Mouse (Mus musculus) right cerebral cortex, postnatal 25 days (tissue): Measurements from ENCODE around the gene Tmem206.

ENCODE experiments used
- DNase-seq: peaks from one replicate; pipeline ENCODE4 v3.0.0; 2022

Tmem206 gene

DNA sequence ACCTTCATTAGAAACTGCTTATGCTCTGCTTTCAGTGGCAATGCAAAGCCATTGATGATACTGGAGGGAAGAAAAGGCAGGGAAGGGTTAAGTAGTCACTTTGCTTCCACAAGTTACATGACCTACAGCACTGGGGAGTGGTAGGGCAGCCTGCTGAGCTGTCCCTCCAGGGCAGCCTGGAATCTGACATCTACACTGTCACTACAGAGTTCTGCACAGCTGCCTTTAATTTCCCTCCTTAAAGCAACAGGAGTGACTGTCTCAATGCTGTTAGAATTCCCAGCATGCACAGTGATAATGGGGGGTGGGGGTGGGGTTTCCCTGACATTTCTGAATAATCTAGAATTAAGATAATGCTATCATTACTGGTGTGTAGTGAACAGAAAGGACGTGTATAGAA lies 31.2 kb downstream of the Tmem206 start:
- no peak for DNase-seq

DNA sequence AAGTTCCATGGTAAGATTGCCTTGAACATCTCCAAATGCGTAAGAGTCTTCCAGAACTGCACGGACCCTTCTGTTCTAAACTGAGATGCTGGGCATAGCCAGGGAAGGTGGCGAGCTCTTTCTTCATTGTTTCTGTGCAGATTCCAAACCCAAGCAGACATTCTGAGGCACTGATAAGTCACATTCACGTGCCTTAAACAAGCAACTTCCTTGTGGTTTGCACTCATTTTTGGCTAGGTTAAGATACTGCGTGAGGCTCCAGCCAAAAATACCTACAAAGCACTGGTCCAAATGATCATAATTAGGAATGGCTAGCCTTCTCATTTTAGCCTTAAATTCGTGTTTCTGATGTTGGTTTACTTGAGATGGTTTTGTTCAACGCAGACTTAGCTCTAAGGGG lies 33.8 kb downstream of the Tmem206 start:
- no peak for DNase-seq

DNA sequence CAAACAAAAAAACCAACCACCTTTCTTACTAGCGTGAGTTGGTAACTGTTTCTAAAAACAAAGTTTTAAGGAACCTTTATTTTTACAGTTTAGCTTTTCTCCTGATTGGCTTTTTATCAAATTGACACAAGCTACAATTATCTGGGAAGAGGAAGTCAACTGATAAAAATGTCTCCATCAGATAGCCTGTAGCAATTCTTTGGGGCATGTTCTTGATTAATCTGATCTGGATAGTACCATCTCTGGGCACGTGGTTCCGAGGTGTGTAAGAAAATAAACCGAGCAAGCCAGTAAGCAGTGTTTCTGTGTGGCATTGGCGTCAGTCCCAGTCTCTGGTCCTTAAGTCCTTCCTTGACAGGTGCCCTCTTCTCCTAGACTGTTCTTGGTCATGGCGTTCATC lies 36.7 kb downstream of the Tmem206 start:
- no peak for DNase-seq

DNA sequence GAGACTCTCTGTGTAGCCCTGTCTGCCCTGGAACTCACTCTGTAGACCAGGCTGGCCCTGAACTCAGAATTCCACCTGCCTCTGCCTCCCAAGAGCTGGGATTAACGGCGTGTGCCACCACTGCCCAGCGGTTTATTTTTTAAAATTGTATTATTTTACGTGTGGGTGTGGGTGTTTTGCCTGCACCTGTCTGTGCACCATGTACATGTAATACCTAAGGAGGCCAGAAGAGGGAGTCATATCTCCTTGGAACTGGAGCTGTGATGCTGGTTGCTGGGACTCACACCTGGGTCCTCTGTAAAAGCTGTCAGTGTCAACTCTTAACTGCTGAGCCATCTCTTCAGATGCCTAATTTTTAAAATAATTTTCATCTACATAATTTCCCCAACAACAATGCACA lies 38.8 kb downstream of the Tmem206 start:
- no peak for DNase-seq

GRCm38 (mm10) chr1:191368193-191368592 lies 42.5 kb downstream of the Tmem206 start:
- DNase-seq = no peak

DNA sequence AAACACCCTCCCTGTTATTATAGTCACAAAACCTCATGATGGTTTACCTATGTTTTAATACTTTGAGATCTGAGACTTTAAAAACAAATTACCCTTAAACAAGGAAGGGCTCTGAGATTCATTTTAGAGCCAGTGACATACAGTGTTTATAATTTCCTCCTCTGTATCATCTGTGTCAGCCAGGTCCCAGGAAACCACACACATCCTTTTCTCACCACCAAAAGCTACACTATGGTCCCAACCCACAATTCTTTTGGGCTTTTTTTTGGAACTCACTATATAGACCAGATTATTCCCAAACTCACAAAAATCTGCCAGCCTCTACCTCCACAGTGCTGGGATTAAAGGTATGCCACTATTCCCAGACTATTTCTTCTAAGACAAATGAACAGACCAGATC lies 43.4 kb downstream of the Tmem206 start:
- DNase-seq = no peak

- no peak for DNase-seq
These were observed 49.4 kb downstream of the Tmem206 start for GRCm38 (mm10) chr1:191374993-191375643.

- no peak for DNase-seq
These were observed 49.9 kb downstream of the Tmem206 start for GRCm38 (mm10) chr1:191375644-191375998.

GRCm38 (mm10) chr1:191378080-191378479 lies 52.4 kb downstream of the Tmem206 start:
- DNase-seq = no peak

DNA sequence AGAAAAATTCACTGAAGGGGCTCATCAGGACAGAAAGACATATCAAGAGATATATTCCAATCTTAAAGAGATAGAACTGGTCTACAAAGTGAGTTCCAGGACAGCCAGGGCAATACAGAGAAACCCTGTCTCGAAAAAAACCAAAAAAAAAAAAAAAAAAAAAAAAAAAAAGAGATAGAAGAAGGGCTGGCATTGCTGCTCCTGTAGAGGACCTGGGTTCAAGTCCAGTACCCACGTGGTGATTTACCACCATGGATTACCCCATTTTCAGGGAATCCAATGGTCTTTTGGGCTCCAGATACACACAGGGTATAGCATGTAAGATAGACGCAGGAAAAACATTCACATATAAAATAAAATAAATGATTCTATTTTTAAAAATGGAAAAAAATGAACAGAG lies 55.1 kb downstream of the Tmem206 start:
- DNase-seq = no peak

GRCm38 (mm10) chr1:191381955-191382736 lies 56.4 kb downstream of the Tmem206 start:
- DNase-seq = no peak

DNA sequence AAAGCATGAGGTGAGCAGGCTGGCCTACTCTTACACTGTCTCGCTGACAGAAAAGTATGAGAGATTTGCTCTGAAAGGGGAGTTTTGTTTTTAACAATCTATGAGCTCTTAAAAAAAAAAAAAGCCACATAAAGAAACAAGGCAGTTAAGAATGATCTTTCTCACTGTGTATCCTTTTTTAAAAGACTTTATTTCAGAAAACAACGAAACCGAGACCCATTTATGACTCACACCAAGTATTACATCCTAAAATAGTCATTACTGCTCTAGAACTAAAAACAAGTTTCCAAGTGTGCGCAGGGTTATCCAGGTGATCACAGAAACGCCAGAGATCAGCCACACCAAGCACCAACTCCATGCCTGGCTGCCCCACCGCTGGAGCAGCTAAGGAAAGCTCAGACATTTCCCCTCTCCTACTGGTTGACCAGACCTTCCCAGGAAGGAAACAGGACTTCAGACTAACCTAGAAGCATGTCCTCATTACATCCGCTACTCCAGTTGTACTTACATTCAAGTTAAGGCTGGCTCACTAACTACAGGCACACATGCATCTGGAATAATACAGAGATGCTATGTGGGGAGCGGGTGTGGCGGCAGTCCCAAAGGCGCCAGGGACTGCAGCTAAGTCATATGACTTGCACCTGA lies 59.2 kb downstream of the Tmem206 start:
- DNase-seq = no peak

- DNase-seq = no peak
These were observed 65.6 kb downstream of the Tmem206 start for GRCm38 (mm10) chr1:191391311-191391710.

- DNase-seq = no peak
These were observed 67.8 kb downstream of the Tmem206 start for GRCm38 (mm10) chr1:191393536-191393935.

GRCm38 (mm10) chr1:191394126-191394525 lies 68.4 kb downstream of the Tmem206 start:
- no peak for DNase-seq

GRCm38 (mm10) chr1:191395200-191395599 lies 69.5 kb downstream of the Tmem206 start:
- DNase-seq = no peak

DNA sequence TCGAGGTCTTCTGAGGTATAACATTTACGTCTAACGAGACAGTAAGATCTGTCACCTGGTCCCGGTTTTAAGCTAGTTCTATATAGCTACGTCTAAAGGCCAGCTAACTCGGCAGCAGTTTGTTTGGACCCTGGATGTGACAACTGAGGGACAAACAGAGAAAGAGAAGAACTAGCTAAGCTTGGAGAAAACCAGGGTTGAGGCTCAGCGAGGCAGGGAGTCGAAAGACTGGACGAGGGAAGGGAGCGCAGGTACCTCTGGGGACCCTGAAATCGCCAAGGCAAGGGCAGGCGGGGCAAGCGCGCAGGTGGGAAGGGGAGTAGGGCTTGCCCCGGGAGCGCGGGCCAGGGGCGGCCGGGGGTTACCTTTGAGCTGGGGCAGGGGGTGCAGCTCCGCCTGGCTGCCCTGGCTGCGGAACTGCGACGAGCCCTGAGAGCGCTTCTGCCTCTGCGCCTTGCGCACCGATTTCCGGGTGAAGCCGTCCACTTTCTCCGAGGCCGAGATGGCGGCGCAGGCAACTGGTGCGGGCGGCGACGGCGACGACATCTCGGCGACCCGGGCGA lies 70.2 kb downstream of the Tmem206 start:
- DNase-seq = no peak

DNA sequence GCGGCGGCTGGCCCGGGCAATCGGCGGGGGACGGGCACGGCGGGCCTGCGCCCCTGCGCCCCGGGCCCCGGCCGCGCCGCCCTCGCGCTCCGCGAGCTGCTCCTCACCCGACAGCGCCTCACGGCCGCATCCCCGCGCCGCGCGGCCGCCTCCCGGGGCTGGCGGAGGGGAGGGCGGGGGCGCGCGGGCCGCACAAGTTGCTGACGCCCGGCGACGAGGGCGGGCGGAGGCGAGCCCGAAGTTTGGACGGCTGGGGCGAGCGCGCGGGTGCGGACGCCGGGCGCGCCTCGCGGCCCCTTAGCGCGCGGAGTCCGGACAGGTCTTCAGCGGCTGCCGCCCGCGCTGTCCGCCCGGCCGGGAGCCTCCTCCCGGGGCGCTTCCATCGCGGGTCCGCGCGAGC lies 70.7 kb downstream of the Tmem206 start:
- peak; percentile 72 for DNase-seq

GRCm38 (mm10) chr1:191396897-191397849 lies 71.5 kb downstream of the Tmem206 start:
- peak; percentile 99 for DNase-seq
